Mouse (Mus musculus) lung, embryonic 14.5 days (tissue): ENCODE measurements around the gene Rundc3a. TPM values are rescaled to one million over a fixed set of nuclear protein-coding genes. Genes with fewer than 3 reads are reported as not detected.

Source experiments
- ATAC-seq: fragments of 200-750 bp; cut with Nextera tagmentation; 2 replicates; pipeline ENCODE4 v1.8.0; 2017; ENCODE audit warnings: mild to moderate bottlenecking, moderate TSS enrichment, moderate library complexity; ENCODE audit not compliant: insufficient read depth
- DNase-seq: peaks from one replicate; pipeline ENCODE4 v3.0.0-alpha.2; 2015
- H3K27ac ChIP-seq: fragments of 300-500 bp; sonication (generic); 2 replicates; pipeline ENCODE4 v1.5.1; 2014; ENCODE audit warnings: low read depth, mild to moderate bottlenecking, moderate library complexity
- H3K27me3 ChIP-seq: fragments of 300-500 bp; sonication (generic); 2 replicates; pipeline ENCODE4 v1.6.1; 2014; ENCODE audit warnings: low read length, control low read depth; ENCODE audit not compliant: insufficient read depth
- H3K36me3 ChIP-seq: fragments of 300-500 bp; sonication (generic); 2 replicates; pipeline ENCODE4 v1.6.1; 2014; ENCODE audit warnings: control low read depth; ENCODE audit not compliant: insufficient read depth
- H3K4me1 ChIP-seq: fragments of 300-500 bp; sonication (generic); 2 replicates; pipeline ENCODE4 v1.6.1; 2014; ENCODE audit warnings: antibody characterized with exemption, control low read depth; ENCODE audit not compliant: insufficient read depth
- H3K4me2 ChIP-seq: fragments of 300-500 bp; sonication (generic); 2 replicates; pipeline ENCODE4 v1.6.1; 2014; ENCODE audit warnings: mild to moderate bottlenecking
- H3K4me3 ChIP-seq: fragments of 300-500 bp; sonication (generic); 2 replicates; pipeline ENCODE4 v1.5.1; 2014; ENCODE audit warnings: low read depth, low read length
- H3K9ac ChIP-seq: fragments of 300-500 bp; sonication (generic); 2 replicates; pipeline ENCODE4 v1.6.1; 2014
- H3K9me3 ChIP-seq: fragments of 300-500 bp; sonication (generic); 2 replicates; pipeline ENCODE4 v1.6.1; 2016; ENCODE audit warnings: low read depth, low read length, control low read depth
- CTCF ChIP-seq: IDR thresholded peaks from 2 replicates; pipeline ENCODE4 v1.5.1; 2016; ENCODE audit warnings: antibody characterized with exemption, low read depth
- WGBS: fragments of 180-500 bp; shearing (Covaris S2); extraction: QIAGEN DNeasy Blood & Tissue Kit; methylation state at CpG from one replicate; pipeline ENCODE4 v1.1.7; 2014; 5-methylcytosine and 5-hydroxymethylcytosine counted together
- polyA plus RNA-seq: library from polyadenylated mRNA; unstranded; fragments of >200 nt; fragmentation: Nextera tagmentation; extraction: Ambion mirVana; gene quantifications from 2 replicates; pipeline ENCODE4 v1.2.1, GENCODE M21; 2014

Gene Rundc3a
- polyA plus RNA-seq, 1 experiment from 2014 or later, result 1.1 TPM

- Histone ChIP-seq H3K36me3 (no peaks in the 10 kb centered on the region), H3K4me3 (no peak overlapping the region), H3K27ac (no peak overlapping the region), H3K27me3 (no peaks in the 10 kb centered on the region), H3K4me1 (no peaks in the 10 kb centered on the region), H3K9me3 (no peaks in the 10 kb centered on the region), H3K9ac (no peak overlapping the region), H3K4me2 (no peak overlapping the region)
- TF ChIP-seq CTCF, result no peak
- no peak for ATAC-seq
- DNase-seq, result no peak
- WGBS, result 71% methylated on average over 6 of the region's 6 CpGs
These were observed 31.5 kb downstream of the Rundc3a start for GRCm38 (mm10) chr11:102424666-102425065.

GRCm38 (mm10) chr11:102425555-102426316 is 32.5 kb downstream of the Rundc3a start:
- 71% methylated on average over 8 of the region's 8 CpGs for WGBS
- DNase-seq (no peak), ATAC-seq (no peak)
- no peak overlapping the region for H3K4me2 ChIP-seq
- H3K9ac ChIP-seq, result no peak overlapping the region
- TF ChIP-seq CTCF, result no peak
- no peaks in the 10 kb centered on the region for H3K9me3 ChIP-seq
- no peaks in the 10 kb centered on the region for H3K27me3 ChIP-seq
- H3K27ac ChIP-seq, result no peak overlapping the region
- H3K36me3 ChIP-seq, result no peaks in the 10 kb centered on the region
- H3K4me3 ChIP-seq, result no peak overlapping the region
- H3K4me1 ChIP-seq, result no peaks in the 10 kb centered on the region

- peak overlapping the region; percentile 92; the same call in 1 of the 2 replicates for H3K4me2 ChIP-seq
- H3K4me1 ChIP-seq, result 0 out of 2 replicates have a peak, but pooled peaks cover 2% of the 10 kb centered on the region
- 0 out of 2 replicates have a peak overlapping the region, but pooled peaks have one; percentile 54 for H3K9ac ChIP-seq
- ATAC-seq, result no peak
- H3K4me3 ChIP-seq, result peak overlapping the region; percentile 60; the same call in 1 of the 2 replicates
- DNase-seq, result no peak
- no peak overlapping the region for H3K27ac ChIP-seq
- peaks cover 7% of the 10 kb centered on the region; the same call in 1 of the 2 replicates for H3K36me3 ChIP-seq
- H3K9me3 ChIP-seq, result no peaks in the 10 kb centered on the region
- WGBS, result 61% methylated on average over 8 of the region's 8 CpGs
- TF ChIP-seq CTCF, result no peak
- no peaks in the 10 kb centered on the region for H3K27me3 ChIP-seq
These were observed 35.9 kb downstream of the Rundc3a start for GRCm38 (mm10) chr11:102428981-102429540.

- Histone ChIP-seq H3K4me3 (peak overlapping the region; percentile 60), H3K27ac (no peak overlapping the region), H3K4me1 (0 out of 2 replicates have a peak, but pooled peaks cover 2% of the 10 kb centered on the region), H3K27me3 (no peaks in the 10 kb centered on the region), H3K9me3 (no peaks in the 10 kb centered on the region), H3K36me3 (peaks cover 8% of the 10 kb centered on the region), H3K9ac (peak overlapping the region; percentile 54), H3K4me2 (peak overlapping the region; percentile 92)
- ATAC-seq (no peak), DNase-seq (no peak)
- TF ChIP-seq CTCF, result no peak
- WGBS, result 36% methylated on average over 3 of the region's 3 CpGs
These were observed 36.3 kb downstream of the Rundc3a start for GRCm38 (mm10) chr11:102429551-102429950.

GRCm38 (mm10) chr11:102430121-102431017 is 37.2 kb downstream of the Rundc3a start, which contains the start of gene Grn:
Gene Grn, plus strand, starts transcription at chr11:102430315.
- Histone ChIP-seq H3K36me3 (peaks cover 16% of the 10 kb centered on the region), H3K27ac (peak within 1 kb of the TSS; percentile 83), H3K4me1 (0 out of 2 replicates have a peak, but pooled peaks cover 2% of the 10 kb centered on the region), H3K27me3 (no peaks in the 10 kb centered on the region), H3K9ac (peak within 1 kb of the TSS; percentile 58), H3K4me2 (peak within 1 kb of the TSS; percentile 92), H3K9me3 (no peaks in the 10 kb centered on the region), H3K4me3 (peak within 1 kb of the TSS; percentile 60)
- DNase-seq (peak; percentile 97), ATAC-seq (peak; percentile 95)
- WGBS, result 0% methylated on average over 29 of the region's 29 CpGs
- no peak for TF ChIP-seq CTCF

- Histone ChIP-seq H3K4me1 (0 out of 2 replicates have a peak, but pooled peaks cover 2% of the 10 kb centered on the region), H3K4me3 (peak overlapping the region; percentile 60), H3K27ac (peak overlapping the region; percentile 83), H3K9me3 (no peaks in the 10 kb centered on the region), H3K36me3 (peaks cover 24% of the 10 kb centered on the region), H3K9ac (peak overlapping the region; percentile 58), H3K4me2 (peak overlapping the region; percentile 92), H3K27me3 (no peaks in the 10 kb centered on the region)
- peak; percentile 84 for TF ChIP-seq CTCF
- WGBS, result 0% methylated on average over 7 of the region's 7 CpGs
- peak; percentile 93 for DNase-seq
- ATAC-seq, result peak; percentile 40; the same call in 1 of the 2 replicates
These were observed 37.9 kb downstream of the Rundc3a start for GRCm38 (mm10) chr11:102431018-102431645.
